Mouse (Mus musculus) frontal cortex, postnatal 36 days (tissue): ENCODE measurements around the gene Map4k3.
"Not testable (repeated sequence)": the region's sequence is repeated elsewhere in the genome, so short reads cannot be mapped to it uniquely, and the experiment has no call there.

Experiments
- DNase-seq, 2 experiments: peaks; one replicate each; pipeline ENCODE4 v3.0.0; 2022; ENCODE audit warnings: low spot score in 2 of 2

The Map4k3 gene

GRCm38 (mm10) chr17:80728062-80728858, at the start of gene Map4k3:
TSS of gene Map4k3 (minus strand) at chr17:80728485.
- peak; percentile 75 to 82 for DNase-seq

GRCm38 (mm10) chr17:80777581-80777980, 49.3 kb upstream of the Map4k3 start:
- DNase-seq: no peak

GRCm38 (mm10) chr17:80775178-80775788, 47.0 kb upstream of the Map4k3 start:
- DNase-seq: peak in 1 of 2 experiments; percentile 56

GRCm38 (mm10) chr17:80772545-80773453, 44.5 kb upstream of the Map4k3 start:
- peak in 1 of 2 experiments; percentile 41 for DNase-seq

DNA sequence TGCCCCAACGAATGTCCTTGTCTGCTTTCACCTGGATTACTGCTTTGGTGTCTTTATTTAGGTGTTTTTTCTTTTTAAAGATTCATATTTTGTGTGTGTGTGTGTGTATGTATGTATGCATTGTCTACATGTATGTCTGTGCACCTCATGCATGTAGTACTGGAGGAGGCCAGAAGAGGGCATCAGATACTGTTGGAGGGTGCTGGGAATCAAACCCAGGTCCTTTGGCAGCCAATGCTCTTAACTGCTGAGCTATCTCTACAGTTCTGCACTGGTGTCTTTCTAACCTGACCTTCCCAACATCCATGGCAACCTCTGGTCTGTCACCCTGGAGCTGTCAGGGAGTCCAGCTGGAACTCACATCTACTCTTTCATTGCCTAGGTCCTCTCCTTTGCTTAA, 41.8 kb upstream of the Map4k3 start:
- no peak for DNase-seq

- DNase-seq: no peak
Measured at GRCm38 (mm10) chr17:80765204-80765603, 36.9 kb upstream of the Map4k3 start.

DNA sequence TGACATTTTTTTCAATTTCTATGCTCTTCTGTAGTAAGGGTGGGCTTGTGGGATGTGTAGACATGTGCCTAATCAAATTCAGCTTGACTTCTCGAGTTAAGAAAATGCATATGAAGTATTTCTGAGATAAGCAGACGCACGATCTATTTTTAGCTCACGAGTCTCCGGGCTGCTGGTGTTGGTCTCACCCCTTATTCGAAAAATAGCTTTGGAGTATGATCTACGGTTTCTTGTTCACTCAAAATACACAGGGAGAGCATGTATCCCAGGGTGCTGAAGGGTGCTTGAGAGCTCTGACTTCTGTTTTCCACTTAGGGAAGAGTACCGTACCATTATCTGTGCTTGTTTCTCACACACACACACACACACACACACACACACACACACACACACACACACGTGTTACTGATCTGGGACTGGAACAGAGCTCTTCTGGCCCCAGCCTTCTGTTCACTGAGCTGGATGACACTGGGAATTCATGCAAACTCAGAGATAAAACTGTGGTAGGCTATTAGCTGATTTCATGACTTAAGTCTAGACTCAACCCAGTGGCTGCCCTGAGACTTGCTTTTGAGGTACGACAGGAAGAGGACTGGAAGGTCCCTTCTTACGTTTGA, 34.9 kb upstream of the Map4k3 start:
- no peak for DNase-seq

DNA sequence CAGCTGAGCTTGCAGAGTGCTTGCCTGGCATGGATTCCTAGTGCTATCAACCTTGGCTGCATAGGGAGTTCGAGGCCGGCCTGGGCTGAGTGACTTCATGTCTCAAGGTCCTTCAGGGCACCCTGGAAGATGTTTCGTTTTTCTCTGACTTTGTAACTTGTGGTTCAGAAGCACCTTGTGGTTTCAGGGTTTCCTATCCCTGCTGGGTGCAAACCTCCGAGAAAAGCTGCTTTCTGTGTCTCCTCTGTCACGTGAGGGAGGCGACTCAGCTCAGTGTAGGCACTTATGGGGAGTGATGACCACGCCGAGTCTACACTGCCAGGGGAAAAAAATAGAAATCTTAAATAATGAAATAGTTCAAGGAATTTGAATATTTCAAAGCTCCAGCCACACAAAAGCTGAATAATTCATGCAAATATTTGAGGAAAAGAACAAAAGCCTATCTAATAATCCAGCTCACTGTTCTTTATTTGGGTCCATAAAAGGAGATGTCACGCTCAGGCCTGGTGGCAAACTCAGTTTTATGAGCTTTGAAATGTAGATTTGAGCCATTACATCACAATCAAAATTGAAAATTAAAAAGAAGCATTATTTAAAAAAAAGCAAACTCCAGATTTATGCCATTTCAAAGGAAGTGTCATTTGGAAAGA, 34.2 kb upstream of the Map4k3 start:
- DNase-seq: no peak

DNA sequence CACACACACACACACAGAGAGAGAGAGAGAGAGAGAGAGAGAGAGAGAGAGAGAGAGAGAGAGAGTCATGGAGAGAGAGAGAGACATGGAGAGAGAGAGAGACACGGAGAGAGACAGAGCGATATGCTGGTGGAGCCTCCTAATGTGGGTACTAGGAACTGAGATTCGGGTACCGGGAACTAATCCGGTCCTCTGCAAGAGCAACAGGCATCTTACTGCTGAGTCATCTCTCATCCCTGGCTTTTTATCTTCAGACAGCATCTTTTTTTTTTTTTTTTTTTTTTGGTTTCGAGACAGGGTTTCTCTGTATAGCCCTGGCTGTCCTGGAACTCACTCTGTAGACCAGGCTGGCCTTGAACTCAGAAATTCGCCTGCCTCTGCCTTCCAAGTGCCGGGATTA, 32.9 kb upstream of the Map4k3 start:
- DNase-seq: not testable (repeated sequence)

GRCm38 (mm10) chr17:80760344-80761145, 32.3 kb upstream of the Map4k3 start:
- DNase-seq: peak in 1 of 2 experiments; percentile 54

DNA sequence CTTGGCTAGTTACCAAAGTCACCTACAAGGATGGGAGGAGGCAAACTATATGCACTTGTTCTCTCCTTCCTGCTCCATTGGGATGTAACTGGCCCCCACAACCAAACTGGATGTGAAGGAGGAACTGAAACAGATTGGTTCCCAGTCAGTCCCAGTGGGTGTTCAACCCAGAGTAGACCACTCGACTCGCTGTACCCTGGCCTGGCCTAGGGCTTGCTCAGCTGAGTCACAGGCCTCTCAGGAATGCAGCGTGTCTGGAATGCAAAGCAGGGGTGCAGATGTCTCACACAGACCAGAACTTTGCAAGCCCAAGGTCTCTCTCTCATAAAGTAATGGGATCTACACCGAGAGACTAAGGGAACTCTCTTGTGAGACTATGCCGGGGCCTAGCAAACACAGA, 27.8 kb upstream of the Map4k3 start:
- DNase-seq: no peak

DNA sequence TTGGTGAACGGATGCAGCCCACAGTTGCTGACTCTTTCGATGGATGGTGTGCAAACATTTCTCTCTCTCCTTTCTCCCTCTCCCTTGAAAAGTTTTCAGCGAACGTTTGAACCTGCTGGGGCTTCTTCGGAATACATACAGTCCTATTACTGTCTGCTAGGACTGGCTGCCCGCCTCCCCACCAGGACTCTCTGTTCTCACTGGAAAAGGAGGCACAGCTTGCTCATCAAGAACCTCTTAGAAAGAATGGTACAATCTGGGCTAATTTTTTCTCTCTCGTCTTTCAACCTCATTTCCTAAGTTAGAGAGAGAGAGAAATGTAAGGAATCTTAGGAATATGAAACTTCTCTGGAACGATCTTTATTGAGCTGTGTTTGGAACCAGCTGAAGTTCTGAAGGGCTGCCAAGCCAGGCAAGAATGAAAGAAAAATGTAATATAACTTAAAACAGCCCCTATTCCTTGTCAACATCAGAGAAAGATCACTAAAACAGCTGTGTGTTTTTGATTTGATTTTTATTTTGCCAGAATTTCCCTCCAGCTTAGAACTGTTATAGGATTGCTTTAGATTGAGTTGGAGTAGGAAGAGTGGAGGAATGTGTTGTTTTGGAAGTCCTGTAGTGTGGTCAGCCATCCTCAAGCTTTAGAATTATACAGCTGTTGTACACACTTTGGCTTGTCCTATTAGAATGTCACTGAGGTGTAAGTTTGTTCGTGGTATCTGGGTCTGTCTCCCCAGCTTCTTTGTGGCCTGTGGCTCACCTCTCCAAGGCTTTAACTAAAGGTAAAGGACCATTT, 27.0 kb upstream of the Map4k3 start:
- DNase-seq: no peak

- DNase-seq: no peak
Measured at GRCm38 (mm10) chr17:80754589-80754988, 26.3 kb upstream of the Map4k3 start.

DNA sequence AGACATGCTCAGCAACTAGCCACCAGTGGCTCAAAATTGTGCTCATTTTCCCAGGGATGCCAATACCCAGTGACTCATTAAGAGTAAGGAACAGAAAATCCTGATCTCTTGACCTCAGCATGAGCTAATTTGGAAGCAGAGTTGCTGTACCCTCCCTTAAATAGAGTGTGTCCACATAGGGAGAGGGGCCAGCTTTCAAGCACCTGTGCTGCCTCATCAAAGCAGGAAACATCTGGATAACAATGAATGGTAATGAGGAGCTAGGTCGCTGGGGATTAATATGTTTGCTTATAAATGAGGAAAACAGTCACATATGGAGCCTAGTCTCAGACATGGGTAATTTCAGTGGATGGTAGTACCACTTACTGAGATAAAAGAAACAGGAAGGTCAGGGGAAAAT, 24.2 kb upstream of the Map4k3 start:
- no peak for DNase-seq

DNA sequence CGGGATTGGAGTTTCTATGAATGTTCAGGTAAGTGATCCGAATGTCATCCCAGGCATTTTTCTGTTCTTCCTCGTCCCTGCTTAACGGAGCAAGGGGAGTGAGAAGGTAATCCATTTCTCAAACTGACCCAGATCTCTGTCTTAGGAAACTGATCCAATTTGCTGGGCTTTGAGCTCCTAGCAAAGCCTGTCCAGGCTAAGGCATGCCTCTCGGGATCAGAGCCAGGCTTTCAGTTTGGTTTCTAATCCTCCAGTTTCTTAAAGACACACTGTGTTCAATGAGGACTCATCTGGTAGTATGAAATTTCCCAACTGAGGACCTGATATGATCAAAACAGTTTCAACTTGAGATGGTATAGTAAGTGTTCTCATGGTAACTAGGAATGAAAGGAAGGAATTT, 11.1 kb upstream of the Map4k3 start:
- no peak for DNase-seq

DNA sequence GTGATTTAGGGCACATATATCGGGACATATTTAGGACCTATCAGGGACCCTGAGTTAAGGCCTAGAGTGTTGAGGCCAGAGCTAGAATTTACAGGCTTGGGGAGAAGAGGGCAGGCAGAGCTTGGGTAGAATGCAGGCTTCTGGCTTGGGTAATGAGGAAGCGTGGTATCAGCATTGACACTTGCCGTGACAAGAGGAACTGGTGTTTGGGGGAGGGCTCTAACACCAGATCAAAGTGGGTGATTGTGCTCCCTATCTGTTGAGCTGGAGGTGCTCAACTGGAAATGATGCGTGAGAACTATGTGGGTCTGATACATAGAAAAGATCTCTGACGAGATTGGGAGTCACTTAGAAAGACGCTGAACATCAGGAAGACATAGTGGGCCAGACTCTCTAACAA, 6.4 kb upstream of the Map4k3 start:
- DNase-seq: no peak

DNA sequence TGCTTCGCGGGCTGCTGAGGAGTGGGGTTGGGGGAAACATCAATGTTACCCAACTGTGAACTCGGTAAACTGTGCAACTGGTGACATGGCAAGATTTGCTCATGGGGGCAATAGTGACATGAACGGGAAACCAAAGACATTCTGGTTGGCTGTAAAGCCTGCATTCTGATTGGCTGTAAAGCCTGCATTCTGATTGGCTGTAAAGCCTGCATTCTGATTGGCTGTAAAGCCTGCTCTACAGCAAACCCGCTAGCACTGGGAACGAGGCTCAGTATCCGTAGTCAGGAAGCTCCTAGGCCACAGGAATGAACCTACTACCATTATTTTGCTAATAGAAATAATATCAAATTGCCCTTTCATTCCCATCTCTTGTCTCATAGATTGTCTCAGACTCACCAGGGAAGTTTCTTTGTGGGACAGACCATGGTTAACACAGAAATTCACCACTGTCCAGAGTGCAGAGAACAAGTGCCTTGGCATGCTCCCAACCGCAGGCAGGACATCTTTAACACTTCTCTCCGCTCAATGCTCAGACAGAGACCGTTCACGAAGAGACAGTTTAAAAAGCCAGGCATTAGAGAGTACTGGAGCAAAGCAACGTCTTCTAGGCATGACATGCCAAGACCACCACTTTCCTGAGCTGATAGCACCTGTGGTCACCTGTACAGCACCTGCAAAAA, 5.0 kb upstream of the Map4k3 start:
- no peak for DNase-seq

GRCm38 (mm10) chr17:80732256-80732655, 4.0 kb upstream of the Map4k3 start:
- DNase-seq: no peak

DNA sequence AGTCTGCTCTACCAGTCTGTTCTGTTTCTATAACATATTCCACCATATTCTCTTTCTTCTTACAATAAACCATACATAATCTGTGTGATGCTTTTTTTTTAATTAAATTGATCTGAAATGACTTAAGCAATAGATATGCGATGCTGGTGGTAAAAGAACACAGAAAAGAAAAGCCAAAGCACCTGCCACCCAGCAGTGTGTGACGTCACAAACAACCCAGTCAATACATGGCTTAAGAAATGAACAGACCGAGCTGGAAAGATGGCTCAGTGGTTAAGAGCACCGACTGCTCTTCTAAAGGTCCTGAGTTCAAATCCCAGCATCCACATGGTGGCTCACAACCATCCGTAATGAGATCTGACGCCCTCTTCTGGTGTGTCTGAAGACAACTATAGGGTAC, 2.0 kb upstream of the Map4k3 start:
- not testable (repeated sequence) for DNase-seq
